Mouse (Mus musculus): ENCODE data around the gene Akap7.

DNA sequence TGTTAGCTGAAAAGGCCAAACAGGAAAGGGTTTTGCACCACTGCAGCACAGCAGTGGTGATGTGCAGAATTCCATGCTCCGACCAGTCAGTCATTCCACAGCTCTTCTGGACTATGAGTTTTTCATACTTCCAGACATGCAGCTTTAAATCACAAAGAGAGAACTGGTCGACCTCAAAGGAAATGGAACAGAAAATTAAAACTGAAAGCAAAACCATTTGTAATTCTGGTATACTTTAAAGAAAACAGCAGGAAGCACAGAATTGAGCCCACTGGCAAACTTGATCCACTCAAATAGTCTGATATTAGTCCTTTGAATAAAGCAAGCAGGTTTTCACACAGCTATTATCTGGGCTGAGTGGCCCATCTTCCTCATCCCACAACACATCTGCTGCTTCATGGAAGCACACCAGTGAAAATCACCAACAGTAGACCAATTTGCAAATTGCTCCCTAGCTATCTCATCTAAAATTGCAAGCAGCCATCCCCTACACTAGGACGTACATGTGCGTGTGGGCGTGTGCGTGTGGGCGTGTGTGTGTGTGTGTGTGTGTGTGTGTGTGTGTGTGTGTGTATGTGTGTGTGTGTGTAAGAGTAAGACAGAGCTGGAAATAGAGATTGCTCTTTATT is 156.4 kb downstream of the Akap7 start:
- TF ChIP-seq CTCF (IDR thresholded peaks at IDR 0.05; ENCODE audit: control insufficient read depth, insufficient read depth, insufficient replicate concordance, low read depth, low read length) (no peak), POLR2A (IDR thresholded peaks at IDR 0.05; ENCODE audit: control insufficient read depth, low read depth, low read length) (no peak)

All from testis, adult 2 months (tissue).